Mouse (Mus musculus): ENCODE data around the gene Bpnt1.
"Not testable (repeated sequence)": the region's sequence is repeated elsewhere in the genome, so short reads cannot be mapped to it uniquely, and the experiment has no call there.

Bpnt1 gene

GRCm38 (mm10) chr1:185331983-185332430 lies at the start of gene Bpnt1:
Bpnt1 (plus strand) TSS chr1:185332149.
- DNase-seq (ENCODE audit: low read depth, low spot score) = peak; percentile 57

- no peak for DNase-seq (ENCODE audit: low read depth, low spot score)
Observed at GRCm38 (mm10) chr1:185282846-185283245, 49.1 kb upstream of the Bpnt1 start.

GRCm38 (mm10) chr1:185283247-185283646 lies 48.7 kb upstream of the Bpnt1 start:
- no peak for DNase-seq (ENCODE audit: low read depth, low spot score)

GRCm38 (mm10) chr1:185284740-185285139 lies 47.2 kb upstream of the Bpnt1 start:
- no peak for DNase-seq (ENCODE audit: low read depth, low spot score)

- DNase-seq (ENCODE audit: low read depth, low spot score) = no peak
Observed at GRCm38 (mm10) chr1:185285171-185285570, 46.8 kb upstream of the Bpnt1 start.

GRCm38 (mm10) chr1:185287066-185287465 lies 44.9 kb upstream of the Bpnt1 start:
- DNase-seq (ENCODE audit: low read depth, low spot score) = no peak

GRCm38 (mm10) chr1:185289231-185289630 lies 42.7 kb upstream of the Bpnt1 start:
- DNase-seq (ENCODE audit: low read depth, low spot score) = no peak

GRCm38 (mm10) chr1:185291336-185291735 lies 40.6 kb upstream of the Bpnt1 start:
- DNase-seq (ENCODE audit: low read depth, low spot score) = no peak

- no peak for DNase-seq (ENCODE audit: low read depth, low spot score)
Observed at GRCm38 (mm10) chr1:185292646-185293360, 39.1 kb upstream of the Bpnt1 start.

- DNase-seq (ENCODE audit: low read depth, low spot score) = no peak
Observed at GRCm38 (mm10) chr1:185296850-185297249, 35.1 kb upstream of the Bpnt1 start.

GRCm38 (mm10) chr1:185298496-185298895 lies 33.5 kb upstream of the Bpnt1 start:
- DNase-seq (ENCODE audit: low read depth, low spot score) = no peak

- DNase-seq (ENCODE audit: low read depth, low spot score) = no peak
Observed at GRCm38 (mm10) chr1:185302816-185303215, 29.1 kb upstream of the Bpnt1 start.

GRCm38 (mm10) chr1:185306836-185307235 lies 25.1 kb upstream of the Bpnt1 start:
- no peak for DNase-seq (ENCODE audit: low read depth, low spot score)

- no peak for DNase-seq (ENCODE audit: low read depth, low spot score)
Observed at GRCm38 (mm10) chr1:185307645-185308044, 24.3 kb upstream of the Bpnt1 start.

- DNase-seq (ENCODE audit: low read depth, low spot score) = no peak
Observed at GRCm38 (mm10) chr1:185308334-185308733, 23.6 kb upstream of the Bpnt1 start.

- no peak for DNase-seq (ENCODE audit: low read depth, low spot score)
Observed at GRCm38 (mm10) chr1:185308908-185309307, 23.0 kb upstream of the Bpnt1 start.

- no peak for DNase-seq (ENCODE audit: low read depth, low spot score)
Observed at GRCm38 (mm10) chr1:185311949-185312348, 20.0 kb upstream of the Bpnt1 start.

GRCm38 (mm10) chr1:185314546-185314945 lies 17.4 kb upstream of the Bpnt1 start:
- no peak for DNase-seq (ENCODE audit: low read depth, low spot score)

- DNase-seq (ENCODE audit: low read depth, low spot score) = no peak
Observed at GRCm38 (mm10) chr1:185315846-185316568, 15.9 kb upstream of the Bpnt1 start.

GRCm38 (mm10) chr1:185327754-185328345 lies 4.1 kb upstream of the Bpnt1 start:
- DNase-seq (ENCODE audit: low read depth, low spot score) = not testable (repeated sequence)

- DNase-seq (ENCODE audit: low read depth, low spot score) = peak; percentile 82
Observed at GRCm38 (mm10) chr1:185328721-185329610, 3.0 kb upstream of the Bpnt1 start, which contains the start of gene Iars2. Iars2 (minus strand) TSS chr1:185329396.
